Mouse (Mus musculus): ENCODE data around the gene Pmm1.
A peak's percentile ranks its signal among the peaks of the same experiment; 100 is the strongest.

The Pmm1 gene

GRCm38 (mm10) chr15:81955414-81955813 lies 5.3 kb downstream of the Pmm1 start:
- DNase-seq: no peak

GRCm38 (mm10) chr15:81954716-81955115 lies 6.0 kb downstream of the Pmm1 start:
- DNase-seq: no peak

GRCm38 (mm10) chr15:81954151-81954583 lies 6.6 kb downstream of the Pmm1 start:
- no peak for DNase-seq

- DNase-seq: no peak
Observed at GRCm38 (mm10) chr15:81952310-81952709, 8.4 kb downstream of the Pmm1 start.

GRCm38 (mm10) chr15:81951159-81951558 lies 9.6 kb downstream of the Pmm1 start:
- no peak for DNase-seq

- DNase-seq: no peak
Observed at GRCm38 (mm10) chr15:81950716-81951115, 10.0 kb downstream of the Pmm1 start.

- DNase-seq: peak; percentile 48 to 80
Observed at GRCm38 (mm10) chr15:81949476-81950131, 11.1 kb downstream of the Pmm1 start.

GRCm38 (mm10) chr15:81949076-81949475 lies 11.7 kb downstream of the Pmm1 start:
- peak in 1 of 2 experiments; percentile 26 for DNase-seq

GRCm38 (mm10) chr15:81943176-81943749 lies 17.5 kb downstream of the Pmm1 start:
- DNase-seq: no peak

GRCm38 (mm10) chr15:81941010-81941409 lies 19.7 kb downstream of the Pmm1 start:
- no peak for DNase-seq

- DNase-seq: no peak
Observed at GRCm38 (mm10) chr15:81940219-81940618, 20.5 kb downstream of the Pmm1 start.

GRCm38 (mm10) chr15:81939774-81940173 lies 21.0 kb downstream of the Pmm1 start:
- DNase-seq: no peak

- no peak for DNase-seq
Observed at GRCm38 (mm10) chr15:81939157-81939715, 21.5 kb downstream of the Pmm1 start.

- DNase-seq: peak in 1 of 2 experiments; percentile 65
Observed at GRCm38 (mm10) chr15:81938246-81938645, 22.5 kb downstream of the Pmm1 start.

- DNase-seq: no peak
Observed at GRCm38 (mm10) chr15:81937098-81937972, 23.4 kb downstream of the Pmm1 start.

GRCm38 (mm10) chr15:81936679-81937078 lies 24.1 kb downstream of the Pmm1 start, which contains the start of gene Csdc2:
Gene Csdc2, plus strand, starts transcription at chr15:81936759.
- peak; percentile 60 to 79 for DNase-seq

GRCm38 (mm10) chr15:81935869-81936637 lies 24.7 kb downstream of the Pmm1 start:
- no peak for DNase-seq

- no peak for DNase-seq
Observed at GRCm38 (mm10) chr15:81933986-81934385, 26.7 kb downstream of the Pmm1 start.

- peak in 1 of 2 experiments; percentile 29 for DNase-seq
Observed at GRCm38 (mm10) chr15:81932951-81933470, 27.7 kb downstream of the Pmm1 start.

- peak; percentile 83 to 89 for DNase-seq
Observed at GRCm38 (mm10) chr15:81928277-81928676, 32.5 kb downstream of the Pmm1 start.

- peak; percentile 90 to 91 for DNase-seq
Observed at GRCm38 (mm10) chr15:81927741-81928140, 33.0 kb downstream of the Pmm1 start.

GRCm38 (mm10) chr15:81926446-81926822 lies 34.3 kb downstream of the Pmm1 start:
- no peak for DNase-seq

Data from kidney, postnatal 25 days (tissue).